In genomic region chr3:105019826-105020692, GRCm38 (mm10) we compare ENCODE assay signal across 11 mouse cellular contexts. TPM values are rescaled to one million over a fixed set of nuclear protein-coding genes. Genes with fewer than 3 reads are reported as not detected.
DNase-seq lines count a peak whose midpoint lies in the region; ATAC-seq lines count a peak whose summit lies in the region.
"Had no signal": no experiment of that assay in that cellular context is flagged by ENCODE, and none has a peak within 500 bp of the region (broad histone marks: within the 10 kb centered on the region; RNA-seq: fewer than 3 reads in every experiment).

No protein-coding gene starts in this region.

- H3K4me2 ChIP-seq in kidney, embryonic 14.5 days (replicated peaks; ENCODE audit: low read depth, low read length): no peak overlapping the region
- H3K4me2 ChIP-seq in intestine, embryonic 16.5 days (ENCODE audit: low read depth, low read length): 0 out of 2 replicates have a peak overlapping the region, but pooled peaks have one; percentile 24

- H3K9me3 ChIP-seq in kidney, embryonic 14.5 days (ENCODE audit: control insufficient read depth, low read length): no peaks in the 10 kb centered on the region
- no peaks in the 10 kb centered on the region for H3K9me3 ChIP-seq in intestine, embryonic 16.5 days (ENCODE audit: control insufficient read depth, low read length)

- no peak overlapping the region for H3K9ac ChIP-seq in kidney, embryonic 14.5 days (ENCODE audit: low read depth, low read length)
- no peak overlapping the region for H3K9ac ChIP-seq in intestine, embryonic 16.5 days (ENCODE audit: low read depth, low read length)

- no peak overlapping the region for H3K4me3 ChIP-seq in kidney, embryonic 14.5 days (ENCODE audit: low read length)
- no peak overlapping the region for H3K4me3 ChIP-seq in intestine, embryonic 16.5 days (ENCODE audit: low read length)

- no peaks in the 10 kb centered on the region for H3K27me3 ChIP-seq in kidney, embryonic 14.5 days (ENCODE audit: control insufficient read depth, insufficient read depth, low read length)
- H3K27me3 ChIP-seq in intestine, embryonic 16.5 days (replicated peaks; ENCODE audit: control insufficient read depth, insufficient read depth, low read length): no peaks in the 10 kb centered on the region

- H3K27ac ChIP-seq in kidney, embryonic 14.5 days (ENCODE audit: low read depth, low read length): no peak overlapping the region; the same call in 1 of the 2 replicates
- H3K27ac ChIP-seq in intestine, embryonic 16.5 days (ENCODE audit: low read length): peak overlapping the region; percentile 63

- no peak for ATAC-seq in kidney, embryonic 14.5 days (ENCODE audit: low FRiP score, low TSS enrichment)
- peak; percentile 49 for ATAC-seq in intestine, embryonic 16.5 days

- H3K36me3 ChIP-seq in kidney, embryonic 14.5 days (ENCODE audit: control insufficient read depth, insufficient read depth, low read length): 0 out of 2 replicates have a peak, but pooled peaks cover 3% of the 10 kb centered on the region
- no peaks in the 10 kb centered on the region for H3K36me3 ChIP-seq in intestine, embryonic 16.5 days (ENCODE audit: control insufficient read depth, insufficient read depth, low read length)

- 58% methylated on average over 12 of the region's 12 CpGs for WGBS in kidney, embryonic 14.5 days
- 28% methylated on average over 12 of the region's 12 CpGs for WGBS in intestine, embryonic 16.5 days

- H3K4me1 ChIP-seq in kidney, embryonic 14.5 days (ENCODE audit: control insufficient read depth, insufficient read depth, low read length): no peaks in the 10 kb centered on the region
- H3K4me1 ChIP-seq in intestine, embryonic 16.5 days (ENCODE audit: control insufficient read depth, insufficient read depth, low read length): peaks cover 7% of the 10 kb centered on the region

- peak; percentile 60 for DNase-seq in kidney, adult 9 months
- DNase-seq in heart, adult 9 months (ENCODE audit: low spot score in 2 of 2): peak; percentile 77 to 87
- DNase-seq in lung, postnatal 36 days: peak; percentile 88
- DNase-seq in right cerebral cortex, adult 18-20 months: no peak
- DNase-seq in frontal cortex, postnatal 10 days (ENCODE audit: low spot score in 2 of 2): no peak
- DNase-seq in adrenal gland, adult 2 months: no peak

RNA-seq across cellular contexts. Expression of gene Cttnbp2nl, which starts 32.9 kb away (rescaled TPM):
- 11.5 and 27.4 TPM in 2 replicates for polyA plus RNA-seq in kidney, embryonic 14.5 days (2014; fragmentation: Nextera tagmentation; extraction: Ambion mirVana)
- 17.7 and 19.0 TPM in 2 replicates for polyA plus RNA-seq in intestine, embryonic 16.5 days (2015; fragmentation: Nextera tagmentation; extraction: Ambion mirVana)
- 10 to 100 TPM; 17.3 to 23.7 TPM for total RNA-seq in adrenal gland, adult 2 months (2021)
- polyA plus RNA-seq in adrenal gland, adult 2 months (2012; rRNA removed): 2.1 and 2.8 TPM in 2 replicates
- total RNA-seq: megakaryocyte-erythroid progenitor cell, adult 5-6 weeks had no signal

RNA-seq across cellular contexts. Expression of gene 4930564D02Rik, which starts 46.6 kb away (rescaled TPM):
- polyA plus RNA-seq in kidney, embryonic 14.5 days (2014; fragmentation: Nextera tagmentation; extraction: Ambion mirVana): not detected in 2 replicates
- not detected in 2 replicates for polyA plus RNA-seq in intestine, embryonic 16.5 days (2015; fragmentation: Nextera tagmentation; extraction: Ambion mirVana)
- total RNA-seq in adrenal gland, adult 2 months (2021): not detected
- polyA plus RNA-seq in adrenal gland, adult 2 months (2012; rRNA removed): not detected in 2 replicates
- total RNA-seq: ES-E14; megakaryocyte-erythroid progenitor cell, adult 5-6 weeks had no signal
- polyA plus RNA-seq: brain, embryonic 14.5 days had no signal

RNA-seq across cellular contexts. Expression of gene Wnt2b, which starts 58.3 kb away (rescaled TPM):
- 0.39 and 0.62 TPM in 2 replicates for polyA plus RNA-seq in kidney, embryonic 14.5 days (2014; fragmentation: Nextera tagmentation; extraction: Ambion mirVana)
- polyA plus RNA-seq in intestine, embryonic 16.5 days (2015; fragmentation: Nextera tagmentation; extraction: Ambion mirVana): 1.3 and 1.5 TPM in 2 replicates
- total RNA-seq in adrenal gland, adult 2 months (2021): 10 to 100 TPM; 16.5 to 25.9 TPM
- 17.6 and 20.1 TPM in 2 replicates for polyA plus RNA-seq in adrenal gland, adult 2 months (2012; rRNA removed)
- total RNA-seq: megakaryocyte-erythroid progenitor cell, adult 5-6 weeks had no signal

Comparison
In these comparisons a context has a peak if more than half of its experiments do, and no peak if none do; other contexts are left out.
1. DNase-seq: peak in kidney, adult 9 months (single experiment), heart, adult 9 months (2 of 2) and lung, postnatal 36 days (single experiment); none in right cerebral cortex, adult 18-20 months (single experiment), frontal cortex, postnatal 10 days (0 of 2) and adrenal gland, adult 2 months (single experiment).